Mouse (Mus musculus) granulocyte monocyte progenitor cell, adult 5-6 weeks (primary cell): ENCODE measurements around the gene Gpc3. TPM values are rescaled to one million over a fixed set of nuclear protein-coding genes. Genes with fewer than 3 reads are reported as not detected.

Source experiments
- ATAC-seq: replicated peaks from 2 replicates; pipeline ENCODE4 v1.8.0; 2016; ENCODE audit warnings: mild to moderate bottlenecking, moderate TSS enrichment, inconsistent platforms; ENCODE audit not compliant: poor library complexity, severe bottlenecking
- total RNA-seq, 2 experiments: library from RNA; stranded (forward) in 1 of 2; stranded (reverse) in 1 of 2; fragments of 200-712, 200-1000 nt in 1 of 2; fragments of >200 nt in 1 of 2; fragmentation: Nextera tagmentation in 1 of 2; gene quantifications; 2 replicates each; pipeline ENCODE4 v1.2.3; 2014 to 2017

Gene Gpc3
- total RNA-seq, 2 experiments from 2014 or later, result 2.2 to 3.6 TPM

GRCm38 (mm10) chrX:52559995-52560394 is 53.8 kb downstream of the Gpc3 start:
- peak; percentile 87 for ATAC-seq

- no peak for ATAC-seq
Measured at GRCm38 (mm10) chrX:52558526-52558925, 55.2 kb downstream of the Gpc3 start.

- ATAC-seq, result no peak
Measured at GRCm38 (mm10) chrX:52557489-52557888, 56.3 kb downstream of the Gpc3 start.

- no peak for ATAC-seq
Measured at GRCm38 (mm10) chrX:52551296-52551695, 62.5 kb downstream of the Gpc3 start.

- no peak for ATAC-seq
Measured at GRCm38 (mm10) chrX:52544623-52545022, 69.1 kb downstream of the Gpc3 start.

- ATAC-seq, result no peak
Measured at GRCm38 (mm10) chrX:52537282-52537681, 76.5 kb downstream of the Gpc3 start.

- no peak for ATAC-seq
Measured at GRCm38 (mm10) chrX:52533766-52534165, 80.0 kb downstream of the Gpc3 start.

GRCm38 (mm10) chrX:52533098-52533497 is 80.7 kb downstream of the Gpc3 start:
- ATAC-seq, result no peak

- no peak for ATAC-seq
Measured at GRCm38 (mm10) chrX:52532124-52532523, 81.6 kb downstream of the Gpc3 start.

GRCm38 (mm10) chrX:52526086-52526485 is 87.7 kb downstream of the Gpc3 start:
- ATAC-seq, result no peak

- ATAC-seq, result no peak
Measured at GRCm38 (mm10) chrX:52525132-52525531, 88.6 kb downstream of the Gpc3 start.

GRCm38 (mm10) chrX:52514553-52514952 is 99.2 kb downstream of the Gpc3 start:
- ATAC-seq, result no peak

GRCm38 (mm10) chrX:52511151-52511550 is 102.6 kb downstream of the Gpc3 start:
- ATAC-seq, result no peak

- no peak for ATAC-seq
Measured at GRCm38 (mm10) chrX:52503857-52504256, 109.9 kb downstream of the Gpc3 start.

- ATAC-seq, result no peak
Measured at GRCm38 (mm10) chrX:52489461-52489860, 124.3 kb downstream of the Gpc3 start.

- no peak for ATAC-seq
Measured at GRCm38 (mm10) chrX:52455074-52455588, 158.6 kb downstream of the Gpc3 start.

GRCm38 (mm10) chrX:52453445-52454182 is 160.1 kb downstream of the Gpc3 start:
- ATAC-seq, result peak; percentile 100

GRCm38 (mm10) chrX:52449177-52449576 is 164.6 kb downstream of the Gpc3 start:
- peak; percentile 68 for ATAC-seq

GRCm38 (mm10) chrX:52448496-52448895 is 165.3 kb downstream of the Gpc3 start:
- no peak for ATAC-seq

GRCm38 (mm10) chrX:52446530-52446929 is 167.2 kb downstream of the Gpc3 start:
- no peak for ATAC-seq

GRCm38 (mm10) chrX:52444977-52445376 is 168.8 kb downstream of the Gpc3 start:
- no peak for ATAC-seq

- no peak for ATAC-seq
Measured at GRCm38 (mm10) chrX:52441798-52442197, 172.0 kb downstream of the Gpc3 start.
